Mouse (Mus musculus) intestine, embryonic 15.5 days (tissue): ENCODE measurements around the gene Vmn2r56. TPM values are rescaled to one million over a fixed set of nuclear protein-coding genes. Genes with fewer than 3 reads are reported as not detected.
"Not testable (repeated sequence)": the region's sequence is repeated elsewhere in the genome, so short reads cannot be mapped to it uniquely, and the experiment has no call there.

Experiments used
- ATAC-seq: fragments of 200-750 bp; cut with Nextera tagmentation; 2 replicates; pipeline ENCODE4 v1.8.0; 2017; ENCODE audit warnings: moderate TSS enrichment, moderate library complexity
- H3K27ac ChIP-seq: fragments of 300-500 bp; sonication (generic); 2 replicates; pipeline ENCODE4 v1.5.1; 2015; ENCODE audit warnings: mild to moderate bottlenecking, inconsistent platforms
- H3K27me3 ChIP-seq: fragments of 300-500 bp; sonication (generic); replicated peaks from 2 replicates; pipeline ENCODE4 v1.6.1; 2015; ENCODE audit warnings: inconsistent platforms
- H3K36me3 ChIP-seq: fragments of 300-500 bp; sonication (generic); 2 replicates; pipeline ENCODE4 v1.6.1; 2015; ENCODE audit warnings: inconsistent platforms
- H3K4me1 ChIP-seq: fragments of 300-500 bp; sonication (generic); replicated peaks from 2 replicates; pipeline ENCODE4 v1.6.1; 2015; ENCODE audit warnings: inconsistent platforms
- H3K4me2 ChIP-seq: fragments of 300-500 bp; sonication (generic); replicated peaks from 2 replicates; pipeline ENCODE4 v1.6.1; 2015; ENCODE audit warnings: mild to moderate bottlenecking, inconsistent platforms
- H3K4me3 ChIP-seq: fragments of 300-500 bp; sonication (generic); replicated peaks from 2 replicates; pipeline ENCODE4 v1.5.1; 2015; ENCODE audit warnings: inconsistent platforms
- H3K9ac ChIP-seq: fragments of 300-500 bp; sonication (generic); 2 replicates; pipeline ENCODE4 v1.6.1; 2015; ENCODE audit warnings: inconsistent platforms
- H3K9me3 ChIP-seq: fragments of 300-500 bp; sonication (generic); 2 replicates; pipeline ENCODE4 v1.6.1; 2016; ENCODE audit warnings: inconsistent platforms
- WGBS: fragments of 180-500 bp; shearing (Covaris S2); methylation state at CpG from one replicate; pipeline ENCODE4 v1.1.7; 2015; 5-methylcytosine and 5-hydroxymethylcytosine counted together
- polyA plus RNA-seq: library from polyadenylated mRNA; unstranded; fragments of >200 nt; fragmentation: Nextera tagmentation; extraction: Ambion mirVana; gene quantifications from 2 replicates; pipeline ENCODE4 v1.2.1, GENCODE M21; 2015

Vmn2r56 gene
- not detected in 2 replicates for polyA plus RNA-seq

DNA sequence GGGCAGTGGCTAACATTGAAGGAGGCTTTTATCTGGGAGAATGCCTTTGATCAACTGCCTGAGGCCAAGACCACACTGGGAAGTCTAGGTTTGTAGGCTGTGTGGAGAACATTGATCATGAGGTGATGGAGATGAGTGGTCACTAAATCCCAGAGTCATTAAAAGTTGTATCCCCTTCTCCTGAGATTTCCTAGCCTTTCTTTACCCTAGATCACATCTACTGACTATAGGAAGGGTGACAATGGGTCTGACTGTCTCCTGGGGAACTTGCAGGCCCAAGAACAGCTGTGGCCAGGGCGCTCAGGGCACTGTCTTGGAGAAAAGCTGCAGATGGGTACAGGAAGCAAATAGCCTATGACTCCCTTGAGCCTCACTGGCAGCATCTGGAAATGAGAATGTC lies at the start of gene Vmn2r56:
Vmn2r56 (minus strand) TSS at position 101 of the 400 bp plus-strand sequence.
- Histone ChIP-seq H3K27ac (no peak within 1 kb of the TSS), H3K27me3 (no peaks in the 10 kb centered on the region), H3K36me3 (no peaks in the 10 kb centered on the region), H3K4me2 (no peak within 1 kb of the TSS), H3K4me1 (no peaks in the 10 kb centered on the region), H3K4me3 (no peak within 1 kb of the TSS), H3K9me3 (no peaks in the 10 kb centered on the region), H3K9ac (no peak within 1 kb of the TSS)
- no peak for ATAC-seq
- WGBS, result 57% methylated on average over 1 of the region's 1 CpGs

GRCm38 (mm10) chr7:12780151-12780830 lies 45.5 kb upstream of the Vmn2r56 start:
- no peak overlapping the region for H3K27ac ChIP-seq

DNA sequence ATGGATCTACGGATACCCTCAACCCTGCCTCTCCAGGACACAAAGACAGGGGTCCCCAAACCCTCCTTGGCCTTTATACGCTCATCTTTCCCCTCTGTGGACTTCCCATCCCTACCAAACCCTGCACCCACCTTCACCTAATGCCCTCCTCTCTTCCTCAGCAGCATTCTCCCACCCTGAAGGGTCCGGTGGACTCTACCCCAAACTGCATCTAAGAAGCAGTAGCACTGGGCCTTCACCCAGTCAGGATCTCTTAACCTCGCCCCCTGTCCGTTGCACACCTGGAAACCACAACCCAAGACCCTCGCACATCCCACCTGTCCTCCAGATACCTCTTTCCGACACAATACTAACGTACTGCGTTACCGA lies 45.0 kb upstream of the Vmn2r56 start:
- Histone ChIP-seq H3K9me3 (no peaks in the 10 kb centered on the region), H3K4me2 (peak overlapping the region; percentile 90), H3K27ac (no peak overlapping the region), H3K4me3 (peak overlapping the region; percentile 63), H3K27me3 (no peaks in the 10 kb centered on the region), H3K4me1 (peaks cover 7% of the 10 kb centered on the region), H3K9ac (peak overlapping the region; percentile 60), H3K36me3 (no peaks in the 10 kb centered on the region)
- peak; percentile 16; the same call in 1 of the 2 replicates for ATAC-seq
- WGBS, result 24% methylated on average over 10 of the region's 10 CpGs

More at GRCm38 (mm10) chr7:12780151-12780830, 45.5 kb upstream of the Vmn2r56 start:
- Histone ChIP-seq H3K4me2 (peak overlapping the region; percentile 90), H3K9ac (peak overlapping the region; percentile 60), H3K27me3 (no peaks in the 10 kb centered on the region), H3K36me3 (no peaks in the 10 kb centered on the region), H3K9me3 (no peaks in the 10 kb centered on the region), H3K4me1 (peaks cover 7% of the 10 kb centered on the region), H3K4me3 (peak overlapping the region; percentile 63)
- ATAC-seq, result peak; percentile 97
- under 1% methylated on average over 57 of the region's 57 CpGs for WGBS

DNA sequence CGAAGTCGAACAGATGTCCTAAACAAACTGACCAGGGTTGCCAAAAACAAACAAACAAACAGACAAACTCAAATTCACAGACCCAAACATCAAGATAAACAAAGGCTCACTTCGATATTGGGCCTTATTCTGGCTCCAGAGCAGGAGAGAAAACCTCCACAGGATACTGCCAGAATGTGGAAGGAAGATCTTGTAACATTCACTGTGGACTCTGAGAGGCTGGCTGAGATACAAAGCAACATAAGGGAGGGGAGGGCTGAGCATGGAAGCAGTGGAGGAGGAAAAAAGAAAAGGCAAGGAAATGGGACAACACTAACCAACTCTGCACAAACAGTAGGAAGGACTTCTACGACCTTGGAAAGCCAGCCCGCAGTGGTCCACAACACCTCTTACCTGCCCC lies 44.3 kb upstream of the Vmn2r56 start:
- no peaks in the 10 kb centered on the region for H3K27me3 ChIP-seq
- peaks cover 4% of the 10 kb centered on the region; the same call in 1 of the 2 replicates for H3K36me3 ChIP-seq
- H3K4me2 ChIP-seq, result peak overlapping the region; percentile 90; the same call in 1 of the 2 replicates
- H3K4me3 ChIP-seq, result no peak overlapping the region
- H3K4me1 ChIP-seq, result peaks cover 7% of the 10 kb centered on the region
- H3K27ac ChIP-seq, result no peak overlapping the region
- no peak overlapping the region for H3K9ac ChIP-seq
- H3K9me3 ChIP-seq, result no peaks in the 10 kb centered on the region
- WGBS, result 86% methylated on average over 5 of the region's 5 CpGs
- no peak for ATAC-seq

DNA sequence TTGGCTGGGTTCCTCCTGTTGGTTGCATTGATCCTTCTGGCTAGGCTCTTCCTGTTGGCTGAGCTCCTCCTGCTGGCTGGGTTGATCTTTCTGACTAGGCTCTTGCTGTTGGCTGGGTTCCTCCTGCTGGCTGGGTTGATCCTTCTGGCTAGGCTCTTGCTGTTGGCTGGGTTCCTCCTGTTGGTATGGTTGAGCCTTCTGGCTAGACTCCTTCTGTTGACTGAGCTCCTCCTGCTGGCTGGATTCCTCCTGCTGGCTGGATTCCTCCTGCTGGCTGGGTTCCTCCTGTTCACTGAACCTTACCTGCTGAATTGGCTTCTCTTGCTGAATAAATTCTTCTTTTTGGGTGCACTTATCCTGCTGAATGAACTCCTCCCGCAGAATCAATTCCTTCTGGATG lies 39.8 kb upstream of the Vmn2r56 start:
- no peak overlapping the region for H3K4me2 ChIP-seq
- H3K4me1 ChIP-seq, result peaks cover 2% of the 10 kb centered on the region
- H3K4me3 ChIP-seq, result no peak overlapping the region
- ATAC-seq, result no peak
- no peak overlapping the region for H3K27ac ChIP-seq
- H3K27me3 ChIP-seq, result no peaks in the 10 kb centered on the region
- 100% methylated on average over 1 of the region's 1 CpGs for WGBS
- no peaks in the 10 kb centered on the region for H3K9me3 ChIP-seq
- H3K36me3 ChIP-seq, result peaks cover 9% of the 10 kb centered on the region; the same call in 1 of the 2 replicates
- H3K9ac ChIP-seq, result no peak overlapping the region

- H3K27me3 ChIP-seq, result no peaks in the 10 kb centered on the region
- peaks cover 9% of the 10 kb centered on the region; the same call in 1 of the 2 replicates for H3K36me3 ChIP-seq
- H3K4me3 ChIP-seq, result no peak overlapping the region
- no peak overlapping the region for H3K4me2 ChIP-seq
- no peak for ATAC-seq
- no peak overlapping the region for H3K9ac ChIP-seq
- H3K27ac ChIP-seq, result no peak overlapping the region
- 84% methylated on average over 9 of the region's 9 CpGs for WGBS
- no peaks in the 10 kb centered on the region for H3K9me3 ChIP-seq
- no peaks in the 10 kb centered on the region for H3K4me1 ChIP-seq
These were observed 39.3 kb upstream of the Vmn2r56 start for GRCm38 (mm10) chr7:12774111-12774510.

- no peaks in the 10 kb centered on the region for H3K9me3 ChIP-seq
- no peak for ATAC-seq
- WGBS, result 70% methylated on average over 24 of the region's 24 CpGs
- H3K36me3 ChIP-seq, result no peaks in the 10 kb centered on the region
- H3K4me1 ChIP-seq, result no peaks in the 10 kb centered on the region
- peak overlapping the region; percentile 10; the same call in 1 of the 2 replicates for H3K4me3 ChIP-seq
- no peak overlapping the region for H3K27ac ChIP-seq
- H3K9ac ChIP-seq, result no peak overlapping the region
- H3K27me3 ChIP-seq, result no peaks in the 10 kb centered on the region
- H3K4me2 ChIP-seq, result no peak overlapping the region; the same call in 1 of the 2 replicates
These were observed 14.8 kb upstream of the Vmn2r56 start for GRCm38 (mm10) chr7:12749431-12750198.

DNA sequence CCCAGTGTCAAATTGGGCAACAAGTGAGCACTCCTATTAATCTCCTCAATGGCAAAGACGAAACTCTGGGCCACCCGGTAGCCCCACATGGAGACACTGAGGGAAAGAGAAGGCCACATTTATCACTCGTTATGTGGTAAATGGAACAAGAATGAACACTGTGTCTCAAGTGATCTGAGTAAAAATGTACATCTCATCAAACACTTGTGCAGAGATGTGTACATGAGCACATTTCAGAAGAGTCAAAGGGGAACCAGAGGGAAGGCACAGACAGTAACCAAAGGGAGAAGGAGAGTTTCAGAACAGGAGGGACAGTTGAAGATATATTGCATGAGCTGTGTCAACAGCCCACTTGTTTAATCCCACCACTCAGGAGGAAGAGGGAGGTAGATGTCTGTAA lies 49.9 kb downstream of the Vmn2r56 start, which contains the start of gene Vmn2r55:
Vmn2r55 (minus strand) TSS at position 101 of the 400 bp plus-strand sequence.
- H3K9me3 ChIP-seq, H3K27ac ChIP-seq, H3K27me3 ChIP-seq, H3K4me1 ChIP-seq, H3K9ac ChIP-seq, H3K4me3 ChIP-seq, H3K4me2 ChIP-seq, ATAC-seq, H3K36me3 ChIP-seq: not testable (repeated sequence)
- 91% methylated on average over 3 of the region's 3 CpGs for WGBS

GRCm38 (mm10) chr7:12640219-12640618 lies 94.6 kb downstream of the Vmn2r56 start, which contains the start of gene Vmn2r54:
TSS of gene Vmn2r54 (minus strand) at chr7:12640319.
- ATAC-seq, H3K4me3 ChIP-seq, H3K4me1 ChIP-seq, H3K27ac ChIP-seq, H3K4me2 ChIP-seq, H3K36me3 ChIP-seq, H3K9me3 ChIP-seq, H3K9ac ChIP-seq, H3K27me3 ChIP-seq: not testable (repeated sequence)
- 84% methylated on average over 3 of the region's 4 CpGs for WGBS

Other genes with a start within 250 kb of the Vmn2r56 start
- gene 2900092C05Rik, start 222.5 kb downstream of the Vmn2r56 start, polyA plus RNA-seq, result not detected in 2 replicates
- gene Vmn2r53, start 126.2 kb downstream of the Vmn2r56 start, polyA plus RNA-seq, result not detected in 2 replicates
- gene Vmn2r54, start 94.7 kb downstream of the Vmn2r56 start, polyA plus RNA-seq, result not detected in 2 replicates
- not detected in 2 replicates for gene Vmn2r55, start 50.0 kb downstream of the Vmn2r56 start, polyA plus RNA-seq
- 4.3 and 4.6 TPM in 2 replicates for gene Zscan18, start 68.6 kb upstream of the Vmn2r56 start, polyA plus RNA-seq
- 10.6 and 10.8 TPM in 2 replicates for gene Zfp329, start 83.9 kb upstream of the Vmn2r56 start, polyA plus RNA-seq
- 27.5 and 27.9 TPM in 2 replicates for gene Zfp110, start 99.8 kb upstream of the Vmn2r56 start, polyA plus RNA-seq
- 3.1 and 3.3 TPM in 2 replicates for gene Zfp128, start 146.2 kb upstream of the Vmn2r56 start, polyA plus RNA-seq
- 12.2 and 12.7 TPM in 2 replicates for gene Zscan22, start 162.8 kb upstream of the Vmn2r56 start, polyA plus RNA-seq
- 1,008 and 1,147 TPM in 2 replicates for gene Rps5, start 187.3 kb upstream of the Vmn2r56 start, polyA plus RNA-seq
- gene Rnf225, start 192.4 kb upstream of the Vmn2r56 start, polyA plus RNA-seq, result 0.33 and 0.47 TPM in 2 replicates
- 8.3 and 8.6 TPM in 2 replicates for gene Zfp324, start 230.8 kb upstream of the Vmn2r56 start, polyA plus RNA-seq
- 6.7 and 6.8 TPM in 2 replicates for gene Zfp446, start 242.8 kb upstream of the Vmn2r56 start, polyA plus RNA-seq